Mouse (Mus musculus) urinary bladder, adult 2 months (tissue): Measurements from ENCODE around the gene Mroh8. TPM values are rescaled to one million over a fixed set of nuclear protein-coding genes. Genes with fewer than 3 reads are reported as not detected.
"Not testable (repeated sequence)": the region's sequence is repeated elsewhere in the genome, so short reads cannot be mapped to it uniquely, and the experiment has no call there.

ENCODE experiments used
- DNase-seq: peaks from one replicate; pipeline ENCODE4 v3.0.0; 2022; ENCODE audit warnings: low spot score
- polyA plus RNA-seq: library from polyadenylated mRNA; depleted of rRNA; stranded (reverse); fragments of >200 nt; gene quantifications from 2 replicates; pipeline ENCODE4 v1.2.3, GENCODE M21; 2012; rRNA removed

Mroh8 gene
- polyA plus RNA-seq, 1 experiment, result 0.25 TPM

DNA sequence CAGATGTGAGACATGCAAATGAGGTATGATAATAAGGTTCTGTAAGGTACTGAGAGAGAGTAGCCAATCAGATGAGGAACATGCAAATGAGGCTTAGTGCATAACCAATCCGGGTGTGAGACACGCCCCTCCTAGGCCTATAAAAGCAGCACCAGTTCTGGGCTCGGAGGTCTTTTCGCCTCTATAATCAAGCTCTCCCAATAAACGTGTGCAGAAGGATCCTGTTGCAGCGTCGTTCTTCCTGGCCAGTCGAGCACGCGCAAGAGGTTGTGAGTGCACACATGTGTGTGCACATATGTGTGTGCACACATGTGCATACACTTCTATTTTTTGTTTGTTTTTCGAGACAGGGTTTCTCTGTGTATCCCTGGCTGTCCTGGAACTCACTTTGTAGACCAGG lies 80.9 kb downstream of the Mroh8 start:
- not testable (repeated sequence) for DNase-seq

GRCm38 (mm10) chr2:157190651-157191050 lies 88.7 kb downstream of the Mroh8 start:
- DNase-seq, result no peak

GRCm38 (mm10) chr2:157187223-157187622 lies 92.1 kb downstream of the Mroh8 start:
- DNase-seq, result no peak

- DNase-seq, result no peak
Observed at GRCm38 (mm10) chr2:157186504-157186903, 92.8 kb downstream of the Mroh8 start.

GRCm38 (mm10) chr2:157185022-157185660 lies 94.2 kb downstream of the Mroh8 start:
- DNase-seq, result no peak

DNA sequence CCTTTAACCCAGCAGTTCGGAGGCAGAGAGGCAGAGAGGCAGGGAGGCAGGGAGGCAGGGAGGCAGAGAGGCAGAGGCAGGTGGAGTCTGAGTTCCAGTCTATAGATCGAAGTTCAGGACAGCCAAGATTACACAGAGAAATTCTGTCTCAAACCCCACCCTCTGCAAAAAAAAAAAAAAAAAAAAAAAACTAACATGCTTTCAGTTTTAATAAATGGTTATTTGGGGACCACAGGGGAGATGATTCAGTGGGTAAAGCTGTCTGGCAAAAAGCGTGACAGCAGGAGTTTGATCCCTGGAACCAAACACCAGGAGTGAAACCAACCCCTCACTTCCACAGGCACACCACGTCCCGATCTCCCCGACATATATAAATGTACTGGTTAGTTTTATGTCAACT lies 101.2 kb downstream of the Mroh8 start:
- DNase-seq, result no peak

DNA sequence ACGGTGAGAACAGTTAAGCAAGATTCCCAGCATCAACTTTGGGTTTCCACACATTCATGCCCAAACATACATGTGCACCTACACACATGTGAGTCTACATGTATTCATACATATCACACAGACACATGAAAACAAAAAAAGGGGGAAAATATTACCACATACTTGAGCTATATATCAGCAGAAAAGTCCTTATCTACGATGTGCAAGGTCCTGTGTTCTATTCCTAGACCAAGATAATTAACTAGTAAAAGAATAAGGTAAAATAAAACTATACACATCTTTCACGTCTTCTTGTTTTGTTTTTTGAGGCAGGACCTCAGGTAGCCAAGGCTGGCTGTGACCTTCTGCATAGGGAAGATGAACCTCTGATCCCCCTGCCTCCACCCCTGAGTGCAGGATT lies 103.1 kb downstream of the Mroh8 start:
- no peak for DNase-seq

DNA sequence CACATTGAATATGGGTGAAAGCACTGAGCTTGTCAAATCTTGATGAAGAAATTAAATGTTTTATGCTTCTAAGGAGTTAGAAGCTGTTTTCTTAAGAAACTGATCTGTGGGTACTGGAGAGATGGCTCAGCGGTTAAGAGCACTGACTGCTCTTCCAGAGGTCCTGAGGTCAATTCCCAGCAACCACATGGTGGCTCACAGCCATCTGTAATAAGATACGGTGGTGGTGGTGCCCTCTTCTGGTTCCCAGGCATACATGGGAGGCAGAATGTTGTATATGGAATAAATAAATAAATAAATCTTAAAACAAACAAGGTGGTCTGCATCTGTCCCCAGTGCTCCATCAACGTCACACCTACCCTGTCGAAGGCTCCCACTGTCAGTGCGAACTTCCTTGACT lies 104.9 kb downstream of the Mroh8 start:
- no peak for DNase-seq

DNA sequence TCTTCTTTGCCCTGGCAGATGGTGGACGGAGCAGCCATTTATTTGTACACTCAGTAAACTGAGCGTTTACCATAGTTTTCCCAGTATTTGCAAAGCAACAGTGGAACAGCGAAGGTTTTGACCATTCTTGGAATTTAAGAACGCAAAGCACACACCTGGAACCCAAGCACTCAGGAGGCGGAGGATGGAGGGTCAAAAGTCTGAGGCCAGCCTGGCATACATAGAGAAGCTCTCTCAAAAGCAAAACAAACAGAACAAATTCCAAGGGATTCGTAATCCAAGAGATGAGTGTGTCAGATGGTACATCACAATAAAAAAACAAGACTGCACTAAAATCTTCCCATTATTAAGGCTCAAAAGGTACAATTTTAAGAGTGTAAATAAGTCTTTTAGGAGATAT lies 105.8 kb downstream of the Mroh8 start:
- no peak for DNase-seq

DNA sequence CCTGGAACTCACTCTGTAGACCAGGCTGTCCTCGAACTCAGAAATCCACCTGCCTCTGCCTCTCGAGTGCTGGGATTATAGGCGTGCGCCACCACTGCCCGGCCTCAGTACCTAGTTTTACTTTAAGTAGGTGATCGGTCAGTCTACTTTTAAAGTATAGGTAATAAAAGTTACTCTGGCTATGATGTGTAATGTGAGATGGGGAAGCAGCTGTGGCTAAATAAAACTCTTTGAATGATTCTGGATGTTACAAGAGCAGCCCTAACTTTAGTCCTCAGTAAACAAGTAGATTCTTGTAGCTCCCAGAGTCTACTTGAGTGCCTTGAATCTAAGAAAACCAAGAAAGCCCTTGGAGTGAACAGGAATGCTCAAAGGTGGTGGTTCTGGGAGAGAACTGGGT lies 106.4 kb downstream of the Mroh8 start:
- DNase-seq, result no peak

DNA sequence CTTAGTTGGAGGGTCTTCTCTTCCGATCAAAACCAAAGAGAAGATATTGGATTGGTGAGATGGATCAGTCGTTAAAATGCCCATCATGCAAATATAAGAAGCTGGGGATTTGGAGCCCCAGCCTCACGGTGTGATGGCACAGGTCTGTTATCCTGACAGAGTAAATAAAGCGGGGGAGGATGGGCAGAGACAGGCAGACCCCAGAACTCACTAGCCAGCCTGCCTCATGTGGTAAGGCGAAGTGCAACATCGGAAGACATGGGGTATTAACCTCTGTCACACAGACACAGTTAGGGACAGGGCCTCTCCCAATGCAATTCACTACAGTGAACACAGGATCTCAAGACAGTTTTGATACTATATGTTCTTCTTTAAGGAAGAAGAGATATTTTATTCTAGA lies 108.7 kb downstream of the Mroh8 start:
- DNase-seq, result no peak

- DNase-seq, result no peak
Observed at GRCm38 (mm10) chr2:157170166-157170565, 109.2 kb downstream of the Mroh8 start.

GRCm38 (mm10) chr2:157166371-157167080 lies 112.8 kb downstream of the Mroh8 start:
- DNase-seq, result no peak

DNA sequence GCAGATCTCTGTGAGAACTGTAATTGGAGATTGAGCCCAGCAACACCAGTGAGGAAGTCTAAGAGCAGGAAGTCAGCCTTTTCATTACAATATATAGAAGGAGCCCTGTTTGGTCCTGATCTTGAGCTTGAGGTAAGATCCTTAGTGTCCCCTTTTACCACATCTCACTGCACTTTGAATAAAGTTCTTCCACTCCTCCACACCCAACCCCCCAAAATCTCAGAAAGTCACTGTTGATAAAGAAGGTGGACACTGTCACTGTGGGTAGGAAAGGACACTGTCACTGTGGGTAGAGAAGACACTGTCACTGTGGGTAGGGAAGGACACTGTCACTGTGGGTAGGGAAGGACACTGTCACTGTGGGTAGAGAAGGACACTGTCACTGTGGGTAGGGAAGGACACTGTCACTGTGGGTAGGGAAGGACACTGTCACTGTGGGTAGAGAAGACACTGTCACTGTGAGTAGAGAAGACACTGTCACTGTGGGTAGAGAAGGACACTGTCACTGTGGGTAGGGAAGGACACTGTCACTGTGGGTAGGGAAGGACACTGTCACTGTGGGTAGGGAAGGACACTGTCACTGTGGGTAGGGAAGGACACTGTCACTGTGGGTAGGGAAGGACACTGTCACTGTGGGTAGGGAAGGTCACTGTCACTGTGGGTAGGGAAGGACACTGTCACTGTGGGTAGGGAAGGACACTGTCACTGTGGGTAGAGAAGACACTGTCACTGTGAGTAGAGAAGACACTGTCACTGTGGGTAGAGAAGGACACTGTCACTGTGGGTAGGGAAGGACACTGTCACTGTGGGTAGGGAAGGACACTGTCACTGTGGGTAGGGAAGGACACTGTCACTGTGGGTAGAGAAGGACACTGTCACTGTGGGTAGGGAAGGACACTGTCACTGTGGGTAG lies 113.8 kb downstream of the Mroh8 start:
- DNase-seq, result not testable (repeated sequence)

DNA sequence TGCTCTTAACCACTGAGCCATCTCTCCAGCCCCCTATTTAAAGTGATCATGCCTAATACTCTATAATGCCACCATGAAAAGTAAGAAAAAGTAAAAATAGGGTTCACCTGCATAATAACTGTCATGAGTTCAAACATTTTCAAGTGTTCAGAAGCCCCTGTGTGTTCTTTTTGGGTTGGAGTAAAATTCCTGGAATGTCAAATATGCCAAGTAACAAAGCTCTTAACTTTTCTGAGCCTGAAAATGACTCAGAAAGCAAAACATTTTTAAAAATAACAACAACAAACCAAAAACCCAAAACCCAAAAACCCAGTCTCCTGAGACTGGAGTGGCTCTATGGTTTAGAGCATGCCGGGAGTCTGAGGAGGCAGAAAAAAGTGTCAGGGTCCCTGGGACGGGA lies 115.2 kb downstream of the Mroh8 start:
- no peak for DNase-seq

Other genes starting within 250 kb of the Mroh8 start
- gene Soga1, start 200.3 kb downstream of the Mroh8 start, polyA plus RNA-seq, result 3.0 and 7.1 TPM in 2 replicates
- 0.19 TPM in 1 of 2 replicates, not detected in the other for gene Tldc2, start 192.5 kb downstream of the Mroh8 start, polyA plus RNA-seq
- 57.2 and 77.9 TPM in 2 replicates for gene Samhd1, start 144.3 kb downstream of the Mroh8 start, polyA plus RNA-seq
- 6.3 and 7.0 TPM in 2 replicates for gene Rbl1, start 75.0 kb downstream of the Mroh8 start, polyA plus RNA-seq
- 185 and 189 TPM in 2 replicates for gene Rpn2, start 532 bp downstream of the Mroh8 start, polyA plus RNA-seq
- gene Ghrh, start 68.0 kb upstream of the Mroh8 start, polyA plus RNA-seq, result not detected in 2 replicates
- 115 and 117 TPM in 2 replicates for gene Manbal, start 88.0 kb upstream of the Mroh8 start, polyA plus RNA-seq
- gene Src, start 138.9 kb upstream of the Mroh8 start, polyA plus RNA-seq, result 63.4 and 72.7 TPM in 2 replicates